In genomic region chr9:63959933-63960828, GRCm38 (mm10) we compare ENCODE assay signal across 9 mouse cellular contexts.
A peak's percentile ranks its signal among the peaks of the same experiment; 100 is the strongest.
DNase-seq lines count a peak whose midpoint lies in the region; ATAC-seq and TF ChIP-seq lines count a peak whose summit lies in the region.
"Had no signal": no experiment of that assay in that cellular context is flagged by ENCODE, and none has a peak within 500 bp of the region (broad histone marks: within the 10 kb centered on the region; RNA-seq: fewer than 3 reads in every experiment).

No protein-coding gene starts in this region.

- intact Hi-C loops in heart, postnatal 25 days (cut with DNase I): loop anchor here (1.0 to 5.0 kb wide), 3 partner anchors 43 to 65 kb away; no protein-coding TSS in a partner anchor
- intact Hi-C loops in left cerebral cortex, postnatal 36 days (cut with DNase I): loop anchor here (5.0 kb wide), 1 partner anchor 62 kb away; the partner anchor contains the start of gene Smad6

- DNase-seq in heart, adult 11 months: peak; percentile 97
- no peak for DNase-seq in heart, postnatal 25 days (ENCODE audit: low spot score)
- DNase-seq in kidney, postnatal 0 days (ENCODE audit: low spot score): peak; percentile 89
- DNase-seq in urinary bladder, postnatal 14 days (ENCODE audit: low spot score): no peak
- DNase-seq in T-cell, adult 2 months (ENCODE audit: low spot score): no peak
- DNase-seq in left cerebral cortex, postnatal 36 days (ENCODE audit: low spot score in 2 of 2): no peak

- H3K9ac ChIP-seq in heart, embryonic 11.5 days (ENCODE audit: low read depth, low read length): peak overlapping the region; percentile 70
- peak overlapping the region; percentile 44; the same call in 1 of the 2 replicates for H3K9ac ChIP-seq in kidney, postnatal 0 days (ENCODE audit: low read depth, low read length)
- no peak overlapping the region for H3K9ac ChIP-seq in midbrain, embryonic 12.5 days (replicated peaks)

- 4% methylated on average over 21 of the region's 21 CpGs for WGBS in heart, embryonic 11.5 days (ENCODE audit: insufficient replicate concordance)
- WGBS in kidney, postnatal 0 days: 4% methylated on average over 21 of the region's 21 CpGs
- 1% methylated on average over 21 of the region's 21 CpGs for WGBS in midbrain, embryonic 12.5 days

- peaks cover 98% of the 10 kb centered on the region for H3K4me1 ChIP-seq in heart, embryonic 11.5 days (ENCODE audit: control insufficient read depth, insufficient read depth, low read length)
- H3K4me1 ChIP-seq in kidney, postnatal 0 days (replicated peaks; ENCODE audit: insufficient read depth, low read length): peaks cover 78% of the 10 kb centered on the region
- H3K4me1 ChIP-seq in midbrain, embryonic 12.5 days: peaks cover 44% of the 10 kb centered on the region

- H3K4me2 ChIP-seq in heart, embryonic 11.5 days: peak overlapping the region; percentile 50
- H3K4me2 ChIP-seq in kidney, postnatal 0 days (ENCODE audit: low read length): peak overlapping the region; percentile 39
- H3K4me2 ChIP-seq in midbrain, embryonic 12.5 days (replicated peaks): peak overlapping the region; percentile 35

- H3K36me3 ChIP-seq in heart, embryonic 11.5 days (ENCODE audit: control insufficient read depth, insufficient read depth, low read length): no peaks in the 10 kb centered on the region
- no peaks in the 10 kb centered on the region for H3K36me3 ChIP-seq in kidney, postnatal 0 days (ENCODE audit: insufficient read depth, low read length)
- no peaks in the 10 kb centered on the region for H3K36me3 ChIP-seq in midbrain, embryonic 12.5 days

- no peak; the same call in 1 of the 2 replicates for ATAC-seq in heart, embryonic 11.5 days (replicated peaks; ENCODE audit: insufficient number of reproducible peaks, low FRiP score, low TSS enrichment)
- ATAC-seq in kidney, postnatal 0 days (replicated peaks; ENCODE audit: low FRiP score, low read depth): peak; percentile 75
- ATAC-seq in midbrain, embryonic 12.5 days (ENCODE audit: low FRiP score, low read depth): 0 out of 2 replicates have a peak, but pooled peaks have one; percentile 42

- H3K27me3 ChIP-seq in heart, embryonic 11.5 days (ENCODE audit: control insufficient read depth, insufficient read depth, low read length): no peaks in the 10 kb centered on the region
- no peaks in the 10 kb centered on the region for H3K27me3 ChIP-seq in kidney, postnatal 0 days (ENCODE audit: insufficient read depth, low read length)
- H3K27me3 ChIP-seq in midbrain, embryonic 12.5 days: peaks cover 13% of the 10 kb centered on the region; the same call in 1 of the 2 replicates

- no peaks in the 10 kb centered on the region for H3K9me3 ChIP-seq in heart, embryonic 11.5 days (replicated peaks; ENCODE audit: control insufficient read depth, low read length)
- H3K9me3 ChIP-seq in kidney, postnatal 0 days (replicated peaks; ENCODE audit: low read length): no peaks in the 10 kb centered on the region
- H3K9me3 ChIP-seq in midbrain, embryonic 12.5 days: no peaks in the 10 kb centered on the region

- TF ChIP-seq CTCF in kidney, postnatal 0 days (IDR thresholded peaks at IDR 0.05; ENCODE audit: low read depth): 0 out of 2 replicates have a peak, but pooled peaks have one; percentile 1

- no peak overlapping the region; the same call in 1 of the 2 replicates for H3K4me3 ChIP-seq in heart, embryonic 11.5 days (ENCODE audit: low read depth, low read length)
- no peak overlapping the region for H3K4me3 ChIP-seq in kidney, postnatal 0 days (replicated peaks; ENCODE audit: low read depth, low read length)
- H3K4me3 ChIP-seq in midbrain, embryonic 12.5 days: no peak overlapping the region
- H3K4me3 ChIP-seq: erythroblast, embryonic 14.5 days had no signal

- peak overlapping the region; percentile 93 for H3K27ac ChIP-seq in heart, embryonic 11.5 days (ENCODE audit: low read depth, low read length)
- H3K27ac ChIP-seq in kidney, postnatal 0 days: peak overlapping the region; percentile 93
- H3K27ac ChIP-seq in midbrain, embryonic 12.5 days (replicated peaks): peak overlapping the region; percentile 70

Comparison
In these comparisons a context has a peak if more than half of its experiments do, and no peak if none do; other contexts are left out.
1. DNase-seq: peak in heart, adult 11 months (single experiment) and kidney, postnatal 0 days (single experiment); none in heart, postnatal 25 days (single experiment), urinary bladder, postnatal 14 days (single experiment), T-cell, adult 2 months (single experiment) and left cerebral cortex, postnatal 36 days (0 of 2).
2. Peak in every context shown above with its lines, with median percentiles within 50 percentile points of each other: H3K27ac ChIP-seq and H3K4me2 ChIP-seq.